ENCODE assay signal across 8 mouse cellular contexts in the genomic region with DNA sequence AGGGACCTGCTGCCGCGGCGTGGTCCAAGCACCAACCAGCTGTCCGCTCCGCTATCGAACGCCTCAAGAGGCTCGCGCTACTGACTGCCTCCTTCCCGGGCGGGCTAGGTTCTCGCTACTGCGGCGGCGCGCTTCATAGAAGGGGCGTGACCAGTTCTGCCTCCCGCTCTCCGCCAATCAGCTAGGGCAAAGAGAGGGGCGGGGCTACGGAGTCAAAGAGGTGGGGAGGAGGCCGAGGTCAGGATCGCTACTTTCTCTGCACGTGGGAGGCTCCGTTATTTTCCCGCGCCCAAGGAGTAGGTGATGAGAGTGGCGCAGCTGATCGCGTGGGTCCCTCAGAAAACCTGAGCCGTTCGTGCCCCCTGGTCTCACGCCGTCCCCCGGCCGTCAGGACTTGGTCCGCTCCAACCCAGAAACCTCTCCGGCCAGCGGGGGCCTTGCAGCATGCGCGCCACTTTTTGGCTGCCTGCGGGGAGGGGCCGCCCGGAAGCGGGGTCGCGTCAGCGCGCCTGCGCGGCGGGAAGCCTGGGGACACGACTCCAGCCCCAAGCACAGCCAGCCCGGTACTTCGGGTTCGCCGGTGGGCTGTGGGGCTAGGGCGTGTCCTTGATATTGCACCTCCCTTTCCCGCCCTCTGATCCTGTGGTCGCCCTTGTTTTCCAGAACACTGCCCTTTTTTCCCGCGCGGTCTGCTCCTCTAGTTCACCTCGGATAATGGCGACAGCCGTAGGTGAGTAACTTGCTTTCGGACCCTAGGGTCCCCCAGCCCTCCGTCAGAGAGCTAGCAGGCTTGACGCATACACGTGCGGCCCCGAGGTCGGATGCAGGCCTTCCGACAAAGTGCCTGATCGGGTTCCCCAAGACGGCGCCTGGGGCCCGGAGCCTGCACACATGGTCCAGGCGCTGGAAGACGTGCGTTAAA. TPM values are rescaled to one million over a fixed set of nuclear protein-coding genes. Genes with fewer than 3 reads are reported as not detected.
A peak's percentile ranks its signal among the peaks of the same experiment; 100 is the strongest.
DNase-seq lines count a peak whose midpoint lies in the region; ATAC-seq lines count a peak whose summit lies in the region.

TSS of gene Paics (plus strand) at position 202 of the 922 bp plus-strand sequence.
TSS of gene Ppat (minus strand) at position 473 of the 922 bp plus-strand sequence.

- H3K4me1 ChIP-seq in hindbrain, embryonic 15.5 days (replicated peaks): peaks cover 35% of the 10 kb centered on the region

- DNase-seq in R1 (ENCODE audit: low read depth, low spot score): peak; percentile 99
- peak; percentile 96 to 98 for DNase-seq in cerebellum, postnatal 25 days
- peak; percentile 87 to 93 for DNase-seq in frontal cortex, postnatal 25 days (ENCODE audit: low spot score in 2 of 2)
- DNase-seq in left cerebral cortex, adult 11 months (ENCODE audit: low spot score): peak; percentile 96
- peak; percentile 99 for DNase-seq in lung, postnatal 4 days
- DNase-seq in retina, postnatal 7 days (ENCODE audit: low read depth, low spot score): peak; percentile 97
- DNase-seq in urinary bladder, adult 2 months (ENCODE audit: low spot score): peak; percentile 96

- H3K27ac ChIP-seq in hindbrain, embryonic 15.5 days (replicated peaks): peak within 1 kb of the TSS; percentile 86

- H3K4me3 ChIP-seq in hindbrain, embryonic 15.5 days: peak within 1 kb of the TSS; percentile 69

- under 1% methylated on average over 79 of the region's 81 CpGs for WGBS in hindbrain, embryonic 15.5 days

- peaks cover under 1% of the 10 kb centered on the region for H3K36me3 ChIP-seq in hindbrain, embryonic 15.5 days

- ATAC-seq in hindbrain, embryonic 15.5 days (ENCODE audit: low FRiP score, low read depth): peak; percentile 98

- no peaks in the 10 kb centered on the region for H3K9me3 ChIP-seq in hindbrain, embryonic 15.5 days

- H3K27me3 ChIP-seq in hindbrain, embryonic 15.5 days: no peaks in the 10 kb centered on the region

- peak within 1 kb of the TSS; percentile 91 for H3K4me2 ChIP-seq in hindbrain, embryonic 15.5 days

- peak within 1 kb of the TSS; percentile 58 for H3K9ac ChIP-seq in hindbrain, embryonic 15.5 days

RNA-seq across cellular contexts. Expression of gene Paics, which starts in this region (rescaled TPM):
- 179 and 185 TPM in 2 replicates for polyA plus RNA-seq in hindbrain, embryonic 15.5 days (2015; fragmentation: Nextera tagmentation; extraction: Ambion mirVana)
- 101 and 105 TPM in 2 replicates for polyA plus RNA-seq in urinary bladder, adult 2 months (2012; rRNA removed)

RNA-seq across cellular contexts. Expression of gene Ppat, which starts in this region (rescaled TPM):
- polyA plus RNA-seq in hindbrain, embryonic 15.5 days (2015; fragmentation: Nextera tagmentation; extraction: Ambion mirVana): 11.1 and 12.6 TPM in 2 replicates
- polyA plus RNA-seq in urinary bladder, adult 2 months (2012; rRNA removed): 9.6 and 10.0 TPM in 2 replicates

Comparison
In these comparisons a context has a peak if more than half of its experiments do, and no peak if none do; other contexts are left out.
1. Peak in every context shown above with its lines: DNase-seq, ATAC-seq, H3K4me3 ChIP-seq and H3K27ac ChIP-seq.